ENCODE assay signal across 20 mouse cellular contexts in the genomic region with DNA sequence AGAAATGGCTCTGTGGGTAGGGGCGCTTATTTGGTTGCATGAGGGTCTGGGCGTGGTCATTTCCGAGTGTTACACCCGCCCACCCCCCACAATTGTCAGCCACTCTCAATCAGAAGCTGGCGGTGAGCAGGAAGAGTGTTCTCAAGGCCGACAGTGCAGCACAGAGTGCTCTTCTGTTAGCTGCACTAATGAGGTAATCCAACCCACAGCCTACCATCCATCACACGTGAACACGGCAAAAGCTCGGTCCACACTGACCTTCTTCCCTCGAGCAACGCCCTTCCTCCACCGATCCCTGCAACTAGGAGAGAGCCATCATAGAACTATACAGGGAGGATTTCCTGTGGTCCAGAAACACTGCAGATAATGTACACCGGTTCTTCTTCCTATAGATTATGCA. TPM values are rescaled to one million over a fixed set of nuclear protein-coding genes. Genes with fewer than 3 reads are reported as not detected.
A peak's percentile ranks its signal among the peaks of the same experiment; 100 is the strongest.
DNase-seq lines count a peak whose midpoint lies in the region; ATAC-seq and TF ChIP-seq lines count a peak whose summit lies in the region.
"Had no signal": no experiment of that assay in that cellular context is flagged by ENCODE, and none has a peak within 500 bp of the region (broad histone marks: within the 10 kb centered on the region; RNA-seq: fewer than 3 reads in every experiment).

No protein-coding gene starts in this region.

- no peak overlapping the region for H3K9ac ChIP-seq in hindbrain, embryonic 11.5 days (ENCODE audit: low read depth, low read length)
- H3K9ac ChIP-seq in hindbrain, embryonic 12.5 days: no peak overlapping the region
- H3K9ac ChIP-seq in lung, embryonic 16.5 days (ENCODE audit: low read length): no peak overlapping the region

- no peak overlapping the region for H3K27ac ChIP-seq in hindbrain, embryonic 11.5 days (ENCODE audit: low read depth, low read length)
- no peak overlapping the region for H3K27ac ChIP-seq in hindbrain, embryonic 12.5 days
- no peak overlapping the region for H3K27ac ChIP-seq in lung, embryonic 16.5 days (ENCODE audit: low read length)
- peak overlapping the region; percentile 74 for H3K27ac ChIP-seq in bone marrow macrophage, adult 2 months (ENCODE audit: insufficient read depth, low read depth, low read length)
- H3K27ac ChIP-seq: embryonic facial prominence, embryonic 10.5 days; heart, embryonic 10.5 days; hindbrain, postnatal 0 days had no signal

- H3K4me2 ChIP-seq in hindbrain, embryonic 11.5 days (replicated peaks; ENCODE audit: low read depth, low read length): no peak overlapping the region
- H3K4me2 ChIP-seq in hindbrain, embryonic 12.5 days (replicated peaks): no peak overlapping the region
- no peak overlapping the region for H3K4me2 ChIP-seq in lung, embryonic 16.5 days (ENCODE audit: low read depth, low read length)

- no peak overlapping the region for H3K4me3 ChIP-seq in hindbrain, embryonic 11.5 days (ENCODE audit: low read depth, low read length)
- H3K4me3 ChIP-seq in hindbrain, embryonic 12.5 days: no peak overlapping the region
- no peak overlapping the region for H3K4me3 ChIP-seq in lung, embryonic 16.5 days (ENCODE audit: low read length)
- no peak overlapping the region for H3K4me3 ChIP-seq in bone marrow macrophage, adult 2 months (ENCODE audit: insufficient read depth, low read length)
- H3K4me3 ChIP-seq: embryonic facial prominence, embryonic 10.5 days; heart, embryonic 10.5 days had no signal

- no peaks in the 10 kb centered on the region for H3K36me3 ChIP-seq in hindbrain, embryonic 11.5 days (ENCODE audit: control insufficient read depth, insufficient read depth, low read length)
- H3K36me3 ChIP-seq in hindbrain, embryonic 12.5 days: no peaks in the 10 kb centered on the region
- H3K36me3 ChIP-seq in lung, embryonic 16.5 days (ENCODE audit: control insufficient read depth, insufficient read depth, low read length): no peaks in the 10 kb centered on the region
- H3K36me3 ChIP-seq: embryonic facial prominence, embryonic 10.5 days had no signal

- no peaks in the 10 kb centered on the region for H3K27me3 ChIP-seq in hindbrain, embryonic 11.5 days (ENCODE audit: control insufficient read depth, insufficient read depth, low read length)
- no peaks in the 10 kb centered on the region for H3K27me3 ChIP-seq in hindbrain, embryonic 12.5 days
- no peaks in the 10 kb centered on the region for H3K27me3 ChIP-seq in lung, embryonic 16.5 days (ENCODE audit: control insufficient read depth, insufficient read depth, low read depth, low read length)
- H3K27me3 ChIP-seq: Patski had no signal

- no peak for DNase-seq in hindbrain, embryonic 11.5 days (ENCODE audit: low spot score)
- DNase-seq in lung, postnatal 10 days: no peak
- DNase-seq in ES-CJ7 (ENCODE audit: low read depth, low spot score): peak; percentile 25
- DNase-seq in spleen, adult 18-20 months: no peak
- DNase-seq in thymus, postnatal 36 days: no peak
- DNase-seq: adrenal gland, adult 8-10 months; cerebellum, adult 11-12 months; cerebellum, adult 9-10 months; cerebellum, postnatal 25 days; gastrocnemius, postnatal 36 days; heart, adult 18-20 months; heart, postnatal 10 days had no signal

- 78% methylated on average over 13 of the region's 13 CpGs for WGBS in hindbrain, embryonic 11.5 days
- WGBS in hindbrain, embryonic 12.5 days: 83% methylated on average over 13 of the region's 13 CpGs
- 64% methylated on average over 13 of the region's 13 CpGs for WGBS in lung, embryonic 16.5 days

- ATAC-seq in hindbrain, embryonic 11.5 days (ENCODE audit: low FRiP score): peak; percentile 18; the same call in 1 of the 2 replicates
- no peak for ATAC-seq in hindbrain, embryonic 12.5 days (ENCODE audit: low FRiP score)
- ATAC-seq in lung, embryonic 16.5 days (ENCODE audit: low read depth): peak; percentile 22; the same call in 1 of the 2 replicates
- ATAC-seq: forebrain, embryonic 14.5 days; hindbrain, postnatal 0 days; Patski had no signal

- H3K9me3 ChIP-seq in hindbrain, embryonic 11.5 days (ENCODE audit: control insufficient read depth, low read length): no peaks in the 10 kb centered on the region
- no peaks in the 10 kb centered on the region for H3K9me3 ChIP-seq in hindbrain, embryonic 12.5 days (replicated peaks)
- H3K9me3 ChIP-seq in lung, embryonic 16.5 days (ENCODE audit: control insufficient read depth, low read length): no peaks in the 10 kb centered on the region
- H3K9me3 ChIP-seq: embryonic facial prominence, embryonic 10.5 days; heart, embryonic 10.5 days had no signal

- TF ChIP-seq POLR2A in bone marrow macrophage, adult 2 months (IDR thresholded peaks at IDR 0.05; ENCODE audit: borderline replicate concordance, low read depth, low read length): no peak

- no peaks in the 10 kb centered on the region; the same call in 1 of the 2 replicates for H3K4me1 ChIP-seq in hindbrain, embryonic 11.5 days (replicated peaks; ENCODE audit: control insufficient read depth, insufficient read depth, low read length)
- H3K4me1 ChIP-seq in hindbrain, embryonic 12.5 days: peaks cover 13% of the 10 kb centered on the region
- H3K4me1 ChIP-seq in lung, embryonic 16.5 days (replicated peaks; ENCODE audit: control insufficient read depth, insufficient read depth, low read length): peaks cover 10% of the 10 kb centered on the region
- peaks cover 35% of the 10 kb centered on the region for H3K4me1 ChIP-seq in bone marrow macrophage, adult 2 months (ENCODE audit: control insufficient read depth, insufficient read depth, low read length)

- no peak for TF ChIP-seq CTCF in bone marrow macrophage, adult 2 months (IDR thresholded peaks at IDR 0.05; ENCODE audit: low read depth, low read length)

RNA-seq across cellular contexts. Expression of gene Map4k3, which starts 36.1 kb away (rescaled TPM):
- 27.5 and 31.9 TPM in 2 replicates for polyA plus RNA-seq in hindbrain, embryonic 11.5 days (2014; fragmentation: Nextera tagmentation; extraction: Ambion mirVana)
- polyA plus RNA-seq in hindbrain, embryonic 12.5 days (2016; fragmentation: Nextera tagmentation; extraction: Ambion mirVana): 36.4 and 36.8 TPM in 2 replicates
- 42.5 and 44.0 TPM in 2 replicates for polyA plus RNA-seq in lung, embryonic 16.5 days (2015; fragmentation: Nextera tagmentation; extraction: Ambion mirVana)
- polyA plus RNA-seq in bone marrow macrophage, adult 2 months (2012; ENCODE audit: insufficient read depth, insufficient read length, missing spikeins): 30.9 and 31.0 TPM in 2 replicates
